Mouse (Mus musculus) hindbrain, embryonic 11.5 days (tissue): ENCODE data around the gene Npff. TPM values are rescaled to one million over a fixed set of nuclear protein-coding genes. Genes with fewer than 3 reads are reported as not detected.

Source experiments
- ATAC-seq: fragments of 200-750 bp; cut with Nextera tagmentation; 2 replicates; pipeline ENCODE4 v1.8.0; 2017; ENCODE audit warnings: mild to moderate bottlenecking, moderate TSS enrichment, moderate library complexity; ENCODE audit not compliant: low FRiP score
- DNase-seq: peaks from one replicate; pipeline ENCODE4 v3.0.0-alpha.2; 2015; ENCODE audit warnings: low spot score
- H3K27ac ChIP-seq: fragments of 300-500 bp; sonication (generic); 2 replicates; pipeline ENCODE4 v1.5.1; 2014; ENCODE audit warnings: mild to moderate bottlenecking, low read depth, low read length
- H3K27me3 ChIP-seq: fragments of 300-500 bp; sonication (generic); 2 replicates; pipeline ENCODE4 v1.6.1; 2014; ENCODE audit warnings: mild to moderate bottlenecking, low read length, moderate library complexity, mixed read lengths; ENCODE audit not compliant: control insufficient read depth, insufficient read depth
- H3K36me3 ChIP-seq: fragments of 300-500 bp; sonication (generic); 2 replicates; pipeline ENCODE4 v1.6.1; 2014; ENCODE audit warnings: mild to moderate bottlenecking, low read length, moderate library complexity, mixed read lengths; ENCODE audit not compliant: control insufficient read depth, insufficient read depth
- H3K4me1 ChIP-seq: fragments of 300-500 bp; sonication (generic); replicated peaks from 2 replicates; pipeline ENCODE4 v1.6.1; 2014; ENCODE audit warnings: low read length, mixed read lengths; ENCODE audit not compliant: control insufficient read depth, insufficient read depth
- H3K4me2 ChIP-seq: fragments of 300-500 bp; sonication (generic); replicated peaks from 2 replicates; pipeline ENCODE4 v1.6.1; 2014; ENCODE audit warnings: mild to moderate bottlenecking, low read depth, low read length
- H3K4me3 ChIP-seq: fragments of 300-500 bp; sonication (generic); 2 replicates; pipeline ENCODE4 v1.5.1; 2014; ENCODE audit warnings: low read depth, low read length
- H3K9ac ChIP-seq: fragments of 300-500 bp; sonication (generic); 2 replicates; pipeline ENCODE4 v1.6.1; 2014; ENCODE audit warnings: low read depth, low read length
- H3K9me3 ChIP-seq: fragments of 300-500 bp; sonication (generic); 2 replicates; pipeline ENCODE4 v1.6.1; 2016; ENCODE audit warnings: low read length; ENCODE audit not compliant: control insufficient read depth
- WGBS: fragments of 180-500 bp; shearing (Covaris S2); extraction: QIAGEN DNeasy Blood & Tissue Kit; methylation state at CpG from one replicate; pipeline ENCODE4 v1.1.7; 2014; 5-methylcytosine and 5-hydroxymethylcytosine counted together
- polyA plus RNA-seq: library from polyadenylated mRNA; unstranded; fragments of >200 nt; fragmentation: Nextera tagmentation; extraction: Ambion mirVana; gene quantifications from 2 replicates; pipeline ENCODE4 v1.2.1, GENCODE M21; 2014

The Npff gene
- polyA plus RNA-seq, 1 experiment from 2014 or later, result 2.7 TPM

- no peaks in the 10 kb centered on the region for H3K9me3 ChIP-seq
- no peak overlapping the region for H3K4me2 ChIP-seq
- ATAC-seq (no peak), DNase-seq (no peak)
- no peak overlapping the region for H3K9ac ChIP-seq
- 0 out of 2 replicates have a peak, but pooled peaks cover 2% of the 10 kb centered on the region for H3K36me3 ChIP-seq
- WGBS, result 93% methylated on average over 3 of the region's 3 CpGs
- H3K27ac ChIP-seq, result no peak overlapping the region
- no peaks in the 10 kb centered on the region for H3K27me3 ChIP-seq
- H3K4me3 ChIP-seq, result no peak overlapping the region
- no peaks in the 10 kb centered on the region for H3K4me1 ChIP-seq
These were observed 22.7 kb upstream of the Npff start for GRCm38 (mm10) chr15:102547478-102547877.

GRCm38 (mm10) chr15:102546677-102547427, 22.1 kb upstream of the Npff start:
- no peak for DNase-seq

GRCm38 (mm10) chr15:102546246-102546645, 21.5 kb upstream of the Npff start:
- no peak overlapping the region for H3K4me3 ChIP-seq
- 87% methylated on average over 3 of the region's 3 CpGs for WGBS
- H3K36me3 ChIP-seq, result 0 out of 2 replicates have a peak, but pooled peaks cover 2% of the 10 kb centered on the region
- H3K9ac ChIP-seq, result no peak overlapping the region
- no peak overlapping the region for H3K4me2 ChIP-seq
- H3K9me3 ChIP-seq, result no peaks in the 10 kb centered on the region
- ATAC-seq (no peak), DNase-seq (no peak)
- no peak overlapping the region for H3K27ac ChIP-seq
- no peaks in the 10 kb centered on the region for H3K27me3 ChIP-seq
- H3K4me1 ChIP-seq, result no peaks in the 10 kb centered on the region

More at GRCm38 (mm10) chr15:102546677-102547427, 22.1 kb upstream of the Npff start:
- no peak overlapping the region for H3K27ac ChIP-seq
- H3K9ac ChIP-seq, result no peak overlapping the region
- no peak overlapping the region for H3K4me2 ChIP-seq
- no peak for ATAC-seq
- 0 out of 2 replicates have a peak, but pooled peaks cover 2% of the 10 kb centered on the region for H3K36me3 ChIP-seq
- H3K9me3 ChIP-seq, result no peaks in the 10 kb centered on the region
- H3K4me3 ChIP-seq, result no peak overlapping the region
- H3K27me3 ChIP-seq, result no peaks in the 10 kb centered on the region
- 97% methylated on average over 3 of the region's 3 CpGs for WGBS
- H3K4me1 ChIP-seq, result no peaks in the 10 kb centered on the region

GRCm38 (mm10) chr15:102544801-102545200, 20.1 kb upstream of the Npff start:
- Histone ChIP-seq H3K27ac (no peak overlapping the region), H3K27me3 (no peaks in the 10 kb centered on the region), H3K36me3 (0 out of 2 replicates have a peak, but pooled peaks cover 2% of the 10 kb centered on the region), H3K4me3 (no peak overlapping the region), H3K4me2 (no peak overlapping the region), H3K9ac (no peak overlapping the region), H3K4me1 (no peaks in the 10 kb centered on the region), H3K9me3 (no peaks in the 10 kb centered on the region)
- 89% methylated on average over 4 of the region's 4 CpGs for WGBS
- ATAC-seq (no peak), DNase-seq (no peak)

- no peak overlapping the region for H3K27ac ChIP-seq
- H3K27me3 ChIP-seq, result no peaks in the 10 kb centered on the region
- no peaks in the 10 kb centered on the region for H3K9me3 ChIP-seq
- no peak overlapping the region for H3K4me2 ChIP-seq
- H3K4me3 ChIP-seq, result no peak overlapping the region
- no peaks in the 10 kb centered on the region for H3K4me1 ChIP-seq
- DNase-seq, result no peak
- H3K36me3 ChIP-seq, result no peaks in the 10 kb centered on the region
- no peak for ATAC-seq
- 96% methylated on average over 7 of the region's 7 CpGs for WGBS
- H3K9ac ChIP-seq, result no peak overlapping the region
These were observed 9.2 kb upstream of the Npff start for GRCm38 (mm10) chr15:102533926-102534325.

GRCm38 (mm10) chr15:102532106-102532900, 7.6 kb upstream of the Npff start:
- no peak overlapping the region for H3K4me3 ChIP-seq
- no peak overlapping the region for H3K4me2 ChIP-seq
- H3K27ac ChIP-seq, result no peak overlapping the region
- no peaks in the 10 kb centered on the region for H3K27me3 ChIP-seq
- WGBS, result 91% methylated on average over 3 of the region's 3 CpGs
- no peaks in the 10 kb centered on the region for H3K36me3 ChIP-seq
- ATAC-seq (no peak), DNase-seq (no peak)
- H3K9ac ChIP-seq, result no peak overlapping the region
- no peaks in the 10 kb centered on the region for H3K9me3 ChIP-seq
- H3K4me1 ChIP-seq, result no peaks in the 10 kb centered on the region

GRCm38 (mm10) chr15:102531586-102531985, 6.8 kb upstream of the Npff start:
- WGBS, result 89% methylated on average over 4 of the region's 4 CpGs
- Histone ChIP-seq H3K36me3 (no peaks in the 10 kb centered on the region), H3K9me3 (no peaks in the 10 kb centered on the region), H3K27ac (no peak overlapping the region), H3K4me3 (no peak overlapping the region), H3K27me3 (no peaks in the 10 kb centered on the region), H3K4me2 (no peak overlapping the region), H3K4me1 (no peaks in the 10 kb centered on the region), H3K9ac (no peak overlapping the region)
- DNase-seq (no peak), ATAC-seq (no peak)

GRCm38 (mm10) chr15:102530566-102530965, 5.8 kb upstream of the Npff start:
- Histone ChIP-seq H3K4me1 (no peaks in the 10 kb centered on the region), H3K4me3 (no peak overlapping the region), H3K9ac (no peak overlapping the region), H3K27me3 (no peaks in the 10 kb centered on the region), H3K36me3 (no peaks in the 10 kb centered on the region), H3K9me3 (no peaks in the 10 kb centered on the region), H3K4me2 (no peak overlapping the region), H3K27ac (no peak overlapping the region)
- DNase-seq (no peak), ATAC-seq (no peak)
- WGBS, result 86% methylated on average over 4 of the region's 4 CpGs
